In genomic region chr1:182380683-182381082, GRCm38 (mm10) we compare ENCODE assay signal across 15 mouse cellular contexts.
"Had no signal": no experiment of that assay in that cellular context is flagged by ENCODE, and none has a peak within 500 bp of the region (broad histone marks: within the 10 kb centered on the region; RNA-seq: fewer than 3 reads in every experiment).

No protein-coding gene starts in this region.

- H3K4me1 ChIP-seq: liver, embryonic 13.5 days; midbrain, embryonic 15.5 days; stomach, embryonic 15.5 days had no signal

- DNase-seq: kidney, adult 2 months; kidney, postnatal 36 days; layer of hippocampus, postnatal 36 days; liver, embryonic 13.5 days; lung, embryonic 14.5 days; right cerebral cortex, adult 18-20 months; right cerebral cortex, postnatal 14 days; spleen, adult 18-20 months had no signal

- H3K4me3 ChIP-seq: left cerebral cortex, adult 2 months; liver, embryonic 13.5 days; midbrain, embryonic 12.5 days; midbrain, embryonic 15.5 days; stomach, embryonic 15.5 days had no signal

- H3K27ac ChIP-seq: kidney, postnatal 0 days; left cerebral cortex, adult 2 months; liver, embryonic 13.5 days; midbrain, embryonic 12.5 days; midbrain, embryonic 15.5 days; stomach, embryonic 15.5 days had no signal

- ATAC-seq: intestine, postnatal 0 days; lung, postnatal 0 days; midbrain, embryonic 15.5 days had no signal
